Mouse (Mus musculus) olfactory bulb, adult 2 months (tissue): ENCODE measurements at regions not wholly inside any gene's neighbourhood (a gene's known extent, or its start where the extent isn't known, plus 50 kb on each side); places are given as distances from the start of the nearest gene placed in this dataset.

Experiments
- H3K27ac ChIP-seq: fragments of 200-500 bp; 2 replicates; pipeline ENCODE4 v1.5.1; 2012; ENCODE audit warnings: low read depth, low read length; ENCODE audit not compliant: insufficient read depth
- H3K4me1 ChIP-seq: fragments of 200-500 bp; 2 replicates; pipeline ENCODE4 v1.6.1; 2012; ENCODE audit warnings: low read length; ENCODE audit not compliant: control insufficient read depth, insufficient read depth
- H3K4me3 ChIP-seq: fragments of 200-500 bp; 2 replicates; pipeline ENCODE4 v1.5.1; 2012; ENCODE audit warnings: mild to moderate bottlenecking, low read depth, low read length, moderate library complexity; ENCODE audit not compliant: insufficient read depth
- CTCF ChIP-seq: fragments of 200-500 bp; IDR thresholded peaks from 2 replicates; pipeline ENCODE4 v1.5.1; 2012; ENCODE audit warnings: low read depth, mild to moderate bottlenecking, low read length, moderate library complexity; ENCODE audit not compliant: insufficient read depth
- POLR2A ChIP-seq: fragments of 200-500 bp; IDR thresholded peaks from 2 replicates; pipeline ENCODE4 v1.6.1; 2012; ENCODE audit warnings: mild to moderate bottlenecking, low read depth, low read length, moderate library complexity; ENCODE audit not compliant: insufficient read depth
- WGBS: fragments of 180-500 bp; shearing (Covaris S2); methylation state at CpG from one replicate; pipeline ENCODE4 v1.1.7; 2018; 5-methylcytosine and 5-hydroxymethylcytosine counted together

GRCm38 (mm10) chr16:93137249-93137648 is 311.3 kb upstream of the Runx1 start:
- Histone ChIP-seq H3K4me1 (peaks cover 4% of the 10 kb centered on the region), H3K27ac (no peak overlapping the region), H3K4me3 (no peak overlapping the region)
- TF ChIP-seq POLR2A (no peak), CTCF (no peak)
- 60% methylated on average over 1 of the region's 1 CpGs for WGBS

GRCm38 (mm10) chr16:93131404-93131803 is 305.5 kb upstream of the Runx1 start:
- TF ChIP-seq POLR2A, result no peak
- TF ChIP-seq CTCF, result no peak
- no peak overlapping the region for H3K4me3 ChIP-seq
- peaks cover 10% of the 10 kb centered on the region for H3K4me1 ChIP-seq
- no peak overlapping the region for H3K27ac ChIP-seq
- 86% methylated on average over 5 of the region's 5 CpGs for WGBS

GRCm38 (mm10) chr16:93130622-93131021 is 304.7 kb upstream of the Runx1 start:
- Histone ChIP-seq H3K4me3 (no peak overlapping the region), H3K4me1 (peaks cover 10% of the 10 kb centered on the region), H3K27ac (no peak overlapping the region)
- no peak for TF ChIP-seq POLR2A
- no peak for TF ChIP-seq CTCF
- 94% methylated on average over 6 of the region's 6 CpGs for WGBS

- Histone ChIP-seq H3K4me3 (no peak overlapping the region), H3K4me1 (peaks cover 3% of the 10 kb centered on the region; the same call in 1 of the 2 replicates), H3K27ac (no peak overlapping the region)
- WGBS, result 90% methylated on average over 8 of the region's 8 CpGs
- TF ChIP-seq CTCF, result no peak
Measured at GRCm38 (mm10) chr16:93123707-93124106, 297.8 kb upstream of the Runx1 start.

GRCm38 (mm10) chr16:93116111-93116969 is 290.4 kb upstream of the Runx1 start:
- whole genome bisulfite sequencing, result 32% methylated on average over 16 of the region's 16 CpGs
- H3K4me3 ChIP-seq, result no peak overlapping the region
- peak overlapping the region; percentile 90 for H3K27ac ChIP-seq
- TF ChIP-seq CTCF, result no peak
- TF ChIP-seq POLR2A, result no peak
- peaks cover 8% of the 10 kb centered on the region for H3K4me1 ChIP-seq

GRCm38 (mm10) chr16:93110912-93111311 is 285.0 kb upstream of the Runx1 start:
- TF ChIP-seq POLR2A (no peak), CTCF (no peak)
- Histone ChIP-seq H3K4me1 (0 out of 2 replicates have a peak, but pooled peaks cover 2% of the 10 kb centered on the region), H3K27ac (no peak overlapping the region), H3K4me3 (no peak overlapping the region)
- 86% methylated on average over 3 of the region's 3 CpGs for WGBS

- TF ChIP-seq CTCF (no peak), POLR2A (no peak)
- Histone ChIP-seq H3K27ac (no peak overlapping the region), H3K4me1 (0 out of 2 replicates have a peak, but pooled peaks cover 2% of the 10 kb centered on the region), H3K4me3 (no peak overlapping the region)
- 81% methylated on average over 6 of the region's 6 CpGs for WGBS
Measured at GRCm38 (mm10) chr16:93110451-93110850, 284.5 kb upstream of the Runx1 start.

- Histone ChIP-seq H3K4me1 (0 out of 2 replicates have a peak, but pooled peaks cover 2% of the 10 kb centered on the region), H3K4me3 (no peak overlapping the region), H3K27ac (no peak overlapping the region)
- TF ChIP-seq CTCF (no peak), POLR2A (no peak)
- 56% methylated on average over 12 of the region's 12 CpGs for WGBS
Measured at GRCm38 (mm10) chr16:93109683-93110407, 283.9 kb upstream of the Runx1 start.

GRCm38 (mm10) chr16:93107524-93107845 is 281.5 kb upstream of the Runx1 start:
- Histone ChIP-seq H3K27ac (no peak overlapping the region), H3K4me1 (peaks cover 5% of the 10 kb centered on the region; the same call in 1 of the 2 replicates), H3K4me3 (no peak overlapping the region)
- TF ChIP-seq POLR2A (no peak), CTCF (no peak)
- WGBS, result 82% methylated on average over 5 of the region's 5 CpGs
